Mouse (Mus musculus): ENCODE data around the gene Tenm2. TPM values are rescaled to one million over a fixed set of nuclear protein-coding genes. Genes with fewer than 3 reads are reported as not detected.

Tenm2 gene
- polyA plus RNA-seq, 1 experiment from 2014 or later = 5.6 TPM

DNA sequence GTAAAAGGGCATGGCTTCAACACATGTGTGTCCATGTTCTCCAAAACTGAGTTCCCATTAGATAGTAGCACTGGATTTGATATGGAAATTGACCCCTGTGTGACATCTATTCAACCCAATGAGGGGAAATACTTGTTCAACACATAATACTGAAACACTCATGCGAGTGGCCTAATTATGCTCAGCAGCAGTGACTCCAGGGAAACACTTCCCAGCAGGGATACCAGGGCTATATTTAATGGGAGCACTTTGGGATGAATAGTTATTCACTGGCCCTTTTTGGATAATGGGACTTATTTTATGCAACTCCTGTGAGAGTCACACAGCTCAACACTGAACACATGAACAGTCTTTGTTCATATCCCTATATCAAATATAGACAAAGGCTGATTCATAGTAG is 588.6 kb downstream of the Tenm2 start:
- H3K4me1 ChIP-seq = no peaks in the 10 kb centered on the region
- 73% methylated on average over 1 of the region's 1 CpGs for WGBS
- no peak for ATAC-seq (ENCODE audit: insufficient number of reproducible peaks, low FRiP score, low TSS enrichment, low read depth)

DNA sequence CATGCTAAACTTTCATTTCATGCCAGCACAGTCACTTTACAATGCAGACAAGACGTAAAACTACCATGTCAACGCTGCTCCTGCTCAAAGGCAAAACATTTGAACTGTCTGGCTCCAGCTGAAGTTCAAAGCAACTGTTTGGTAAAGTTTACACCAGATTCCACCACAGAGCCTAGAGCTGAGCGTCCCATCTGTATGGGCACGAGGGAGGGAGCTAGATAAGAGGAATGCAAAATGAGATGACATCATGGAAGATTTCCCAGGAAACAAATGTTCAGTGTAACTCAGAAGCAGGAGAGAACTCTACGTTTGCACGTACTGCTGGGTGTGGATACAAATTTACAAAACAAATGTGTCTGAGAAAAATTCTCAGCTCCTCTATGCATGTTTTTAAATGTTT is 600.7 kb downstream of the Tenm2 start:
- no peak overlapping the region for H3K4me2 ChIP-seq
- no peak for ATAC-seq (ENCODE audit: insufficient number of reproducible peaks, low FRiP score, low TSS enrichment, low read depth)

More for the DNA sequence above, 588.6 kb downstream of the Tenm2 start:
- Histone ChIP-seq H3K9ac (no peak overlapping the region), H3K27ac (no peak overlapping the region), H3K9me3 (no peaks in the 10 kb centered on the region), H3K4me3 (no peak overlapping the region), H3K36me3 (no peaks in the 10 kb centered on the region), H3K4me2 (no peak overlapping the region), H3K27me3 (no peaks in the 10 kb centered on the region)

DNA sequence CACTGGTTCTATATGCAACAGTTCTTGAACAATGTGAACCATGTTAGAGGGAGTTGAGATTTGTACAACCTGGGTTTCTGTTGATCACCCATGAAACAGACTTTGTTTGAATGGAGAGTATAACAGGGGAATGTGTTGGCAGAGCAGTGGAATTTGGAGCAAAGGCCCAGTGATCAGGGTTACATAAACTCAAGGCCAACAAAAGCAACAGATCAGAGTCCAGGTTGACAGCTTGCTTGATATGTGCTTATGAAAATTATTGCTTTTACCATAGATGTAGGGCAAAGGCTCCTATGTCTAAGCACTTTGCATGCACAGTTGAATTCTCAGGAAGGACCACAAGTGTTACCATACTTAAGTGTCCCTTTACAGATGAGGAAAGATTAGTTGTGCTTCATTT is 603.6 kb downstream of the Tenm2 start:
- no peaks in the 10 kb centered on the region for H3K4me1 ChIP-seq
- no peaks in the 10 kb centered on the region for H3K36me3 ChIP-seq
- H3K27ac ChIP-seq = no peak overlapping the region
- ATAC-seq (ENCODE audit: insufficient number of reproducible peaks, low FRiP score, low TSS enrichment, low read depth) = no peak
- H3K4me2 ChIP-seq = no peak overlapping the region
- no peak overlapping the region for H3K4me3 ChIP-seq
- H3K27me3 ChIP-seq = no peaks in the 10 kb centered on the region
- H3K9me3 ChIP-seq = no peaks in the 10 kb centered on the region
- no peak overlapping the region for H3K9ac ChIP-seq

More for the DNA sequence above, 600.7 kb downstream of the Tenm2 start:
- Histone ChIP-seq H3K4me1 (no peaks in the 10 kb centered on the region), H3K27ac (no peak overlapping the region), H3K9ac (no peak overlapping the region), H3K9me3 (no peaks in the 10 kb centered on the region), H3K27me3 (no peaks in the 10 kb centered on the region), H3K36me3 (no peaks in the 10 kb centered on the region), H3K4me3 (no peak overlapping the region)
- 27% methylated on average over 6 of the region's 6 CpGs for WGBS

DNA sequence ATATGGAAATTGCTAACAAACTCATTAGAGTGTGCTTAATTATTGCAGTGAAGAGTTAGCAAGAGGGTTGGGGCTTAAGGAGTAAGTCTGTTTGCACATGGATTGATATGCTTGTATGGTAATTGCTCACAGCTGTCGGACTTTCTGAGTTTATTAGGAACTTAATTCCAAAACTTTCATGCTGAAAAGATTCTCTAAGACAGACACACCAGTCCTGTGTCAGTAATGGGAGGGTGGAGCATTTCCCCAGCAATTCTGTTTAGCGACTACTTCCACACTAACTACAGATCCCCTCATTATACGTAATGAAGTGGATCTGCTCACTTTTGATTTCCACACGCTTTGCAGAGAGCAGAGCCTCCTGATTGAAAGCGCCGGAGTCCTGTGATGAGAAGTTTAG is 622.0 kb downstream of the Tenm2 start:
- no peak overlapping the region for H3K27ac ChIP-seq
- H3K9ac ChIP-seq = no peak overlapping the region
- ATAC-seq (ENCODE audit: insufficient number of reproducible peaks, low FRiP score, low TSS enrichment, low read depth) = no peak
- H3K36me3 ChIP-seq = no peaks in the 10 kb centered on the region
- no peaks in the 10 kb centered on the region for H3K27me3 ChIP-seq
- WGBS = 49% methylated on average over 6 of the region's 6 CpGs
- no peaks in the 10 kb centered on the region for H3K9me3 ChIP-seq
- H3K4me2 ChIP-seq = no peak overlapping the region
- H3K4me3 ChIP-seq = no peak overlapping the region
- H3K4me1 ChIP-seq = no peaks in the 10 kb centered on the region

DNA sequence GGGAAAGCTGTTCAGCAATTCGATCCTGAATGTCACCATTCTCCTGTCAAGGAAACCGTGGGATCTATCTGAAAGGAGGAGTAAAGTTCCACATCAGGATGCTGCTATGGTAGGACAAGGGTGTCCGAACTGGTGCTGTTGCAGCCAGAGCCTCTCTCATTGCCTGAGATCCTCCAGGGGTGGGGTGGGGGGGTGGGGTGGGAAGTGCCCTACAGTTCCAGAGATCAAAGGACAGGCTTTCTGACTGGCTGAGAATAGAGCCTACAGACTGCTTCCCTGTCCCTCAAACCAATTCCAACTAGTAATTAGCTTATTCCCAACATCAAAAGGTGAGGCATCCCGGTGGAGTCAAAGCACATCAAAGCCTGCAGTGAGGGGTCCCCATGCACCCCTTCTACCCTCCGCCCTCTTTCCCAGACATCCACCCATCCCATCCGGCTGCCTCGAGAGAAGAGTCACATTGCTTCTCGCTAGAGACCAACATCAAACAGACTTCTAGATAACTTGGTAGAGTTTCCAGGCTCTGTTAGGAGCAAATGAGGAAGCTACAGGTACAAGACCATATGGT is 630.9 kb downstream of the Tenm2 start:
- H3K4me1 ChIP-seq = no peaks in the 10 kb centered on the region
- H3K4me2 ChIP-seq = no peak overlapping the region
- WGBS = 30% methylated on average over 8 of the region's 8 CpGs
- H3K9ac ChIP-seq = no peak overlapping the region
- H3K27ac ChIP-seq = no peak overlapping the region
- no peaks in the 10 kb centered on the region for H3K36me3 ChIP-seq
- no peaks in the 10 kb centered on the region for H3K9me3 ChIP-seq
- H3K27me3 ChIP-seq = no peaks in the 10 kb centered on the region
- no peak overlapping the region for H3K4me3 ChIP-seq
- ATAC-seq (ENCODE audit: insufficient number of reproducible peaks, low FRiP score, low TSS enrichment, low read depth) = no peak

DNA sequence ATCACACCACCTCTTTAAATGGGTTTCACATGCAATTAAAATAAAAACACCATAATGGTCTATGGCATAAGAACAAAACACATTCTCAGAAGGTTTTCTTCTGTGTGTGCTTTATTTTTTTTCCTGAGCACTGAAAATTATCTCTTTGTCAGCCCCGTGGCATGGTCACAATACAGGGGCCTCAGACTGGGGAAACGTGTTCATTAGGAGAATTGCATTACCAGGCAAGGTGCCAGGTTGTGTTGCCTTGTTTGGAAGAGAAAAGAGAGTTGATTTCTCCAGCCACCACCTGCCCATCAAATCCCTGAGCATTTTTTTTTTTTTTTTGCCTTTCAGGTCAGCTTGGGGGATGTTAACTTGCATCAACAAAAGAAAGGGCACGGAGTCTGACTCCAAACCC is 631.5 kb downstream of the Tenm2 start:
- Histone ChIP-seq H3K9me3 (no peaks in the 10 kb centered on the region), H3K27ac (no peak overlapping the region), H3K4me2 (no peak overlapping the region), H3K9ac (no peak overlapping the region), H3K36me3 (no peaks in the 10 kb centered on the region), H3K27me3 (no peaks in the 10 kb centered on the region), H3K4me3 (no peak overlapping the region), H3K4me1 (no peaks in the 10 kb centered on the region)
- ATAC-seq (ENCODE audit: insufficient number of reproducible peaks, low FRiP score, low TSS enrichment, low read depth) = no peak
- 29% methylated on average over 3 of the region's 3 CpGs for WGBS

DNA sequence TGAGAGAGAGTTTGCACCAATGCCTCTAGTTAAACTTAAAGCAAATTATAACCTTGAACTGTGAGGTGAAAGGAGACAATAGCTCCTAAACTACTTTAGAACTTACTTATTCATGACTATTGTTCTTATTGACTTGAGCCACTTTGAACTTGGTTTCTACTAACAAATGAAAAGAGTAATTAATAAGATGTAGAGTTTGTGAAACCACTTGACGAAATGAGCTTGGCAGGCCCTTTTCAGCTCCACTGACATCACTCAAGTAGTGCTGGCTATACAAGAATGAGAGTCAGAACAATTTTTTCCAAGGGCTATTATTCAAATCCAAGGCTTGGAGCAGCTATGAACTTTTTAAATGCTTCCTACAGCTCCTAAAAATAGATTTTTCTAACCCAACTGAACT is 643.3 kb downstream of the Tenm2 start:
- Histone ChIP-seq H3K4me3 (no peak overlapping the region), H3K4me1 (peaks cover 5% of the 10 kb centered on the region; the same call in 1 of the 2 replicates), H3K27me3 (no peaks in the 10 kb centered on the region), H3K4me2 (no peak overlapping the region), H3K9me3 (no peaks in the 10 kb centered on the region), H3K36me3 (no peaks in the 10 kb centered on the region), H3K9ac (no peak overlapping the region), H3K27ac (no peak overlapping the region)
- no peak for ATAC-seq (ENCODE audit: insufficient number of reproducible peaks, low FRiP score, low TSS enrichment, low read depth)
- 67% methylated on average over 1 of the region's 1 CpGs for WGBS

DNA sequence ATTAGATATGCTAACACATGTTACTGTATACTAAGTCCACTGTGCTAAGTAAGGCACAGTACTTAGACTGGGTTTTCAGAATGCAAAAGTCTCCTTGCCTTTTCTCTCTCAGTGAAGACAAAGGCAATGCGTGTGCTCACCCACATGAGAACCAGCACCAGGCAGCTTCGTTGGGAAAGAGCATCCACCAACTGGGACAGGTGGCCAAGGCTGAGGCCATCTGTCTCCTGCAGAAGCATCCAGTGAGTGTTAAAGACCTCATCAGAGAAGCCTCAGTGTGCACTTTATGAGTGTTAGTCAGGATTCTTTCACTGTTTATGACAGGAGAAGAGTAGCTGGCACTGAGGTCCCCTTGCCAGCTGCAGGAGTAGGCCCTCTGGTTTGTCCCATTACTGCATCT is 669.6 kb downstream of the Tenm2 start:
- Histone ChIP-seq H3K4me3 (no peak overlapping the region), H3K4me2 (no peak overlapping the region), H3K9ac (no peak overlapping the region), H3K27ac (no peak overlapping the region), H3K27me3 (no peaks in the 10 kb centered on the region), H3K9me3 (no peaks in the 10 kb centered on the region), H3K36me3 (no peaks in the 10 kb centered on the region), H3K4me1 (no peaks in the 10 kb centered on the region)
- ATAC-seq (ENCODE audit: insufficient number of reproducible peaks, low FRiP score, low TSS enrichment, low read depth) = no peak
- WGBS = 75% methylated on average over 2 of the region's 2 CpGs

DNA sequence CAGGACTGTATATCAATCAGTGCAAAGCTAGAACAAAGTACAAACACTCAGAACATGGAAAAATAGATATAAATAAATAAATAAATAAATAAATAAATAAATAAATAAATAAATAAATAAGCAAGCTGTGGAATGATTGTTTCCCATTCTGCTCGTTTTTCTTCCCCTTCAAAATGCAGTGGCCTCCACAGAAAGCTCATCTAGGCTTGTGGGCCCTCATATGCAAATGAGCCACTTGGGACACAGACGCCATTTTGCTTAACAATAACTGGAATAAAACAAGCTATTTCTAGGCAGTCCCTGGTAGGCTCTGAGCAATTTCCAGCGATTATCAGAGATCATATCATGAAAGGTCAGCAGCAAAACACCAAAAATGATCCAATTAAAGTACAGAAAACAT is 672.9 kb downstream of the Tenm2 start:
- Histone ChIP-seq H3K4me2 (no peak overlapping the region), H3K27ac (no peak overlapping the region), H3K4me3 (no peak overlapping the region), H3K9me3 (no peaks in the 10 kb centered on the region), H3K27me3 (no peaks in the 10 kb centered on the region), H3K4me1 (no peaks in the 10 kb centered on the region), H3K9ac (no peak overlapping the region), H3K36me3 (no peaks in the 10 kb centered on the region)
- ATAC-seq (ENCODE audit: insufficient number of reproducible peaks, low FRiP score, low TSS enrichment, low read depth) = no peak
- WGBS = 73% methylated on average over 3 of the region's 3 CpGs

DNA sequence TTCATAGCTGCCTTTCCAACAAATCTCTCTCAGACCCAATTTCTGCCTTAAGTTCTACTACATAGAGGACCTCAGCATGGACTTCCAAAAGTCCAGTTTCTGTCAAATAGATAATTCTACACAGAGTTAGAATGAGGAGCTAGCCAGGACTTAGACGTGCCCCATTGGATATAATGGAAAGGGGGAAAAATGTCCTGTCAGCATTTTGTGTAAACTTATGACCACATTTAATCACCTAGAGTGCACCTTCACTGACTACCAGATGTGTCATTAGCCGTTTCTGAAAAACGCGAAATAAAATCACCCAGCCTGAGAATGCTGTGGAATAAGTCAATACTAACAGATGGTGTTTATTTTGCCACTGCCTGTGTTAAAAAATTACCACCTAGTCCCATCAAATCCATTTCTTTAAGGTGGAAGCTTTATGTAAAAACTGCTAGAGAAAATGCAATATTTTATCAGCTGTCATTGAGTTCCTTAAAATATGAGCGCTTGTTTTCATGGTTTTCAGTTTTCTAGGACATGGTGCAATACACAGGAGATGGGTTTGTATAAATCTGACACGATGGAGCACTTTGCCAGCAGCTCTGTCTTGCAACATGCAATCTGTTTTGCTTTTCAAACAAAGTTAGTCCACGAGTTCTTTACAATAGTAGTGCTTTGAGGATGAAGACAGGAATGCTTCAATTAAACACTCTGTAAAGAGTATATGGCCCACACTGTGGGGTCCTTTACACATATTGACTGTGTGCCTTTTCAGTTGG is 674.8 kb downstream of the Tenm2 start:
- WGBS = 53% methylated on average over 7 of the region's 7 CpGs
- no peak for ATAC-seq (ENCODE audit: insufficient number of reproducible peaks, low FRiP score, low TSS enrichment, low read depth)
- no peaks in the 10 kb centered on the region for H3K27me3 ChIP-seq

DNA sequence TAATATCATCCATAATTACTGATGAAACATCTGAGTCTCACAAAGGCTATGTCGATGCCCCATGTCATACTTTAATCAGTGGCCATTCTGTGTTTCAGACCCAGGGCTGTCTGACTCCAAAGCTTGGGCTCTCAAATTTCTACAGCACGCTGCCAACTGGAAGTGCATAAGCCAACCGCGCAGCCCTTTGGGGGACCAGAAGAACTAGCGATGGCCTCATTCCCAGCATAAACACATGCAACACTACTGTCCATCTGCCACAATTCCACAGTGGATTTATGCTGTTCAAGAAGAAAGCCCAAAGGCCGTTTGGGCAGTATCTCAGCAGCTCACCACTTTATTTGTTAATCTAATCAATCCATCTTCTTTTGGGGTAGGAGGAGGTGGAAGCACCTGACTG is 678.4 kb downstream of the Tenm2 start:
- ATAC-seq (ENCODE audit: insufficient number of reproducible peaks, low FRiP score, low TSS enrichment, low read depth) = no peak
- Histone ChIP-seq H3K27ac (no peak overlapping the region), H3K27me3 (no peaks in the 10 kb centered on the region), H3K36me3 (no peaks in the 10 kb centered on the region), H3K9ac (no peak overlapping the region), H3K4me3 (no peak overlapping the region), H3K4me1 (no peaks in the 10 kb centered on the region), H3K4me2 (no peak overlapping the region), H3K9me3 (no peaks in the 10 kb centered on the region)
- WGBS = 76% methylated on average over 6 of the region's 6 CpGs

More for the DNA sequence above, 674.8 kb downstream of the Tenm2 start:
- H3K4me1 ChIP-seq = no peaks in the 10 kb centered on the region
- no peak overlapping the region for H3K27ac ChIP-seq
- H3K4me3 ChIP-seq = no peak overlapping the region
- no peaks in the 10 kb centered on the region for H3K9me3 ChIP-seq
- no peak overlapping the region for H3K9ac ChIP-seq
- no peak overlapping the region for H3K4me2 ChIP-seq
- no peaks in the 10 kb centered on the region for H3K36me3 ChIP-seq

DNA sequence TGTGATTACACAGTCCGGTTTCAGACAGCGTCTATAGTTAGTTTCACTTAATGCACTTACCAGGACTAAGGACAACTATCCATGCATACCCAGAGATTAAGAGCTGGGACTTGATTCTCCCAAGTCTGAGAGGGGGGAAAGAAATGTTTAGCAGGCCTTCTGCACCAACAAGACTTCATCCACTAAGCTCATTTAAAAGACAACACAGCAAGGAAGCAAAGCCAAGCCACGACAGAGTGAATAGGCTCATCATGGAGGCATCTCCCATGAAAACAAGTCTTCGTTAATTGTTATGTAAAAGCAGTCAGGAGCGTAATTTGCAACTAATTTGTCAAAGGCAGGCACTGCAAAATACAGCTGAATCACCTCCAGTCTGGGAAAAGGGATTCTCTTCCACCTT is 682.5 kb downstream of the Tenm2 start:
- Histone ChIP-seq H3K9me3 (no peaks in the 10 kb centered on the region), H3K36me3 (no peaks in the 10 kb centered on the region), H3K4me1 (no peaks in the 10 kb centered on the region; the same call in 1 of the 2 replicates), H3K27ac (no peak overlapping the region), H3K9ac (no peak overlapping the region), H3K27me3 (no peaks in the 10 kb centered on the region), H3K4me3 (no peak overlapping the region), H3K4me2 (no peak overlapping the region)
- WGBS = 72% methylated on average over 5 of the region's 5 CpGs
- no peak for ATAC-seq (ENCODE audit: insufficient number of reproducible peaks, low FRiP score, low TSS enrichment, low read depth)
